In genomic region chr12:51847953-51848680, GRCm38 (mm10) we compare ENCODE assay signal across 9 mouse cellular contexts. TPM values are rescaled to one million over a fixed set of nuclear protein-coding genes. Genes with fewer than 3 reads are reported as not detected.
A peak's percentile ranks its signal among the peaks of the same experiment; 100 is the strongest.
DNase-seq lines count a peak whose midpoint lies in the region; ATAC-seq and TF ChIP-seq lines count a peak whose summit lies in the region.
"Had no signal": no experiment of that assay in that cellular context is flagged by ENCODE, and none has a peak within 500 bp of the region (broad histone marks: within the 10 kb centered on the region; RNA-seq: fewer than 3 reads in every experiment).

No protein-coding gene starts in this region.

- WGBS in forebrain, embryonic 13.5 days: 84% methylated on average over 9 of the region's 9 CpGs
- WGBS in thymus, adult 2 months: 33% methylated on average over 9 of the region's 9 CpGs

- H3K9ac ChIP-seq in forebrain, embryonic 13.5 days: no peak overlapping the region

- H3K4me3 ChIP-seq in embryonic fibroblast, embryonic 13.5 days (ENCODE audit: insufficient read depth, low read length): no peak overlapping the region
- no peak overlapping the region for H3K4me3 ChIP-seq in forebrain, embryonic 13.5 days
- no peak overlapping the region for H3K4me3 ChIP-seq in thymus, adult 2 months (ENCODE audit: control insufficient read depth, insufficient read depth, low read length)

- no peak overlapping the region for H3K4me2 ChIP-seq in forebrain, embryonic 13.5 days

- no peaks in the 10 kb centered on the region for H3K9me3 ChIP-seq in forebrain, embryonic 13.5 days (replicated peaks)

- no peak for TF ChIP-seq POLR2A in embryonic fibroblast, embryonic 13.5 days (IDR thresholded peaks at IDR 0.05; ENCODE audit: low read depth, low read length)
- TF ChIP-seq POLR2A in thymus, adult 2 months (IDR thresholded peaks at IDR 0.05; ENCODE audit: control insufficient read depth, extremely low read depth, insufficient read depth, low read length, poor library complexity): no peak

- peak overlapping the region; percentile 83 for H3K27ac ChIP-seq in embryonic fibroblast, embryonic 13.5 days (ENCODE audit: insufficient read depth, low read length)
- no peak overlapping the region for H3K27ac ChIP-seq in forebrain, embryonic 13.5 days
- H3K27ac ChIP-seq in thymus, adult 2 months (ENCODE audit: control insufficient read depth, insufficient read depth, low read length): no peak overlapping the region

- DNase-seq in urinary bladder, postnatal 14 days (ENCODE audit: low spot score): peak; percentile 76
- no peak for DNase-seq in urinary bladder, postnatal 4 days (ENCODE audit: low spot score in 2 of 2)
- peak; percentile 71 to 75 for DNase-seq in kidney, postnatal 36 days
- DNase-seq in spleen, postnatal 14 days (ENCODE audit: low spot score in 2 of 2): no peak
- DNase-seq in frontal cortex, postnatal 10 days (ENCODE audit: low spot score in 2 of 2): no peak
- DNase-seq in thymus, adult 2 months: no peak
- DNase-seq: midbrain, embryonic 14.5 days had no signal

- no peaks in the 10 kb centered on the region for H3K27me3 ChIP-seq in forebrain, embryonic 13.5 days
- no peaks in the 10 kb centered on the region for H3K27me3 ChIP-seq in thymus, adult 2 months (ENCODE audit: control insufficient read depth, insufficient read depth, low read length)

- H3K4me1 ChIP-seq in embryonic fibroblast, embryonic 13.5 days (ENCODE audit: control insufficient read depth, insufficient read depth, low read length): peaks cover 9% of the 10 kb centered on the region
- peaks cover 7% of the 10 kb centered on the region; the same call in 1 of the 2 replicates for H3K4me1 ChIP-seq in forebrain, embryonic 13.5 days
- no peaks in the 10 kb centered on the region for H3K4me1 ChIP-seq in thymus, adult 2 months (replicated peaks; ENCODE audit: control insufficient read depth, insufficient read depth, low read length)

- no peak for TF ChIP-seq CTCF in embryonic fibroblast, embryonic 13.5 days (IDR thresholded peaks at IDR 0.05; ENCODE audit: borderline replicate concordance, insufficient read depth, low read length)
- no peak for TF ChIP-seq CTCF in thymus, adult 2 months (IDR thresholded peaks at IDR 0.05; ENCODE audit: borderline replicate concordance, control insufficient read depth, extremely low read depth, insufficient read depth, low read length, poor library complexity)

- no peaks in the 10 kb centered on the region for H3K36me3 ChIP-seq in forebrain, embryonic 13.5 days (ENCODE audit: poor library complexity, severe bottlenecking)
- no peaks in the 10 kb centered on the region for H3K36me3 ChIP-seq in thymus, adult 2 months (ENCODE audit: control insufficient read depth, insufficient read depth, low read length)

- ATAC-seq in forebrain, embryonic 13.5 days: no peak

RNA-seq across cellular contexts. Expression of gene Hectd1, which starts 18.8 kb away (rescaled TPM):
- polyA plus RNA-seq in embryonic fibroblast, embryonic 13.5 days (2011; ENCODE audit: insufficient read length, low read depth, missing spikeins): 92.4 and 93.5 TPM in 2 replicates
- 38.6 and 39.1 TPM in 2 replicates for polyA plus RNA-seq in forebrain, embryonic 13.5 days (2015; fragmentation: Nextera tagmentation; extraction: Ambion mirVana)
- 27.7 and 29.6 TPM in 2 replicates for polyA plus RNA-seq in thymus, adult 2 months (2012; rRNA removed)

Comparison
In these comparisons a context has a peak if more than half of its experiments do, and no peak if none do; other contexts are left out.
1. DNase-seq: peak in urinary bladder, postnatal 14 days (single experiment) and kidney, postnatal 36 days (2 of 2); none in urinary bladder, postnatal 4 days (0 of 2), spleen, postnatal 14 days (0 of 2), frontal cortex, postnatal 10 days (0 of 2) and thymus, adult 2 months (single experiment).